18 mouse cellular contexts compared by ENCODE assay signal in the genomic region with DNA sequence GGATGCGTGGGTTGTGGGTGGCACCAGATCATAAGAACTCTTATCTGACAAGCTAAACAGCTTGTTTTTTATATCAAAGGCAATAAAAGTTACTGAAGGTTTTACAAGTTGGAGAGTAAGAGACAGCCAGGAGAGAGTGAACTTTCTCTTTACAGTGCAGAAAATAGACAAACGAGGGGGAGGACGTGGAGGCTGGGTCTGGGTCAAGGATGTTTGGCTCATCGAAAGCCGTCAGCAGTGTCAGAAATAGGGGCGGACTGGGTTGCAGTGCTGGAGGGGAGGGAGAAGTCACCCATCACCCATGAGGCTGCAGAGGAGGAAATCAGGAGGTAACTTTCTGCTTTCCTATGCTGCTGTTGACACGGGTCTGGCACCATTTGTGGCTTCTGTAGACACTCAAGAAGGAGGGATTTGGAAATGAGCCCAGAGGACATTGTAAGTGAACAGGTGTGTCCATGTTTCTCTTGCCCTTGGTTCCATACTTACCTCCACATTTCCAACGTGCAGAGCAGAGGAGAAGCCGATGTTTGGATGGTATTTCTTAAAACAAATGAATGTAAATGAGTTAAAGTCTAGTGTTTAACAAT. TPM values are rescaled to one million over a fixed set of nuclear protein-coding genes. Genes with fewer than 3 reads are reported as not detected.
"Had no signal": no experiment of that assay in that cellular context is flagged by ENCODE, and none has a peak within 500 bp of the region (broad histone marks: within the 10 kb centered on the region; RNA-seq: fewer than 3 reads in every experiment).

No protein-coding gene starts in this region.

- H3K9me3 ChIP-seq: kidney, embryonic 15.5 days; limb, embryonic 10.5 days; limb, embryonic 13.5 days; liver, embryonic 12.5 days; liver, embryonic 15.5 days; lung, embryonic 15.5 days had no signal

- H3K27me3 ChIP-seq: limb, embryonic 13.5 days; liver, embryonic 12.5 days; liver, embryonic 15.5 days; lung, embryonic 15.5 days had no signal

- DNase-seq: kidney, adult 8-10 months; kidney, postnatal 25 days; layer of hippocampus, postnatal 36 days; liver; lung, adult 18-20 months; lung, postnatal 14 days; lung, postnatal 4 days; midbrain, embryonic 14.5 days; thymus, adult 18-20 months; thymus, postnatal 36 days had no signal

- H3K36me3 ChIP-seq: kidney, embryonic 15.5 days; limb, embryonic 10.5 days; limb, embryonic 13.5 days; liver, embryonic 12.5 days; liver, embryonic 15.5 days; lung, embryonic 15.5 days had no signal

- H3K9ac ChIP-seq: kidney, embryonic 15.5 days; limb, embryonic 13.5 days; liver, embryonic 12.5 days; liver, embryonic 15.5 days; lung, embryonic 15.5 days had no signal

- ATAC-seq: liver, embryonic 12.5 days had no signal

- H3K4me2 ChIP-seq: kidney, embryonic 15.5 days; limb, embryonic 13.5 days; liver, embryonic 12.5 days; liver, embryonic 15.5 days; lung, embryonic 15.5 days; midbrain, embryonic 11.5 days had no signal

- H3K4me1 ChIP-seq: kidney, embryonic 15.5 days; limb, embryonic 10.5 days; limb, embryonic 13.5 days; liver, embryonic 12.5 days; liver, embryonic 15.5 days; lung, embryonic 15.5 days had no signal

- H3K4me3 ChIP-seq: kidney, embryonic 15.5 days; limb, embryonic 10.5 days; limb, embryonic 13.5 days; liver, embryonic 12.5 days; liver, embryonic 15.5 days; lung, embryonic 15.5 days had no signal

- H3K27ac ChIP-seq: kidney, embryonic 15.5 days; limb, embryonic 10.5 days; limb, embryonic 13.5 days; liver, embryonic 12.5 days; liver, embryonic 15.5 days; lung, embryonic 15.5 days had no signal

RNA-seq across cellular contexts. Expression of gene Myrip, which starts 18.8 kb away (rescaled TPM):
- total RNA-seq: megakaryocyte-erythroid progenitor cell, adult 5-6 weeks had no signal
- polyA plus RNA-seq: limb, embryonic 10.5 days had no signal
